Mouse (Mus musculus): ENCODE measurements around the gene Ncoa5.

Ncoa5 gene

GRCm38 (mm10) chr2:164957548-164958315 is 76.9 kb downstream of the Ncoa5 start:
- no peak for DNase-seq (ENCODE audit: low spot score)

DNA sequence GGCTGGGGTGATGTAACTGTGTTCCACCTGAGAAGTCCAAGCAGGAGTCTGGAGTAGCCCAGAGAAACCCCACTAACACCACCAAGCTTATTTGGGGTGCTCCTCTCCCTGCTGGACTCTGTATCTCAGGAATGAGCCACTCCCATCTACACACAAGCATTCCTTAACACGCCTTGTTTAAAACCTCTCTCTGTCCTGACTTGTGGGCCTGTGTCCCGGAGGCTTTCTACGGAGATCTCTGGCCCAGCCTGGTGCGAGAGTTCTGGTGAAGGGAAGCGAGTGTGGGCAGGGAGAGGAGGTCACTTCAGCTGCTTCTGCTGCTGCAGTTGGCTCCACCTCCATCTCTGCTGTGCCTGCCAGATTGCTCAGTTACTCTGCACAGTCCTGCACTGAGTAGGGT is 78.5 kb downstream of the Ncoa5 start:
- DNase-seq (ENCODE audit: low spot score), result no peak

GRCm38 (mm10) chr2:164955725-164956124 is 78.9 kb downstream of the Ncoa5 start:
- DNase-seq (ENCODE audit: low spot score), result no peak

DNA sequence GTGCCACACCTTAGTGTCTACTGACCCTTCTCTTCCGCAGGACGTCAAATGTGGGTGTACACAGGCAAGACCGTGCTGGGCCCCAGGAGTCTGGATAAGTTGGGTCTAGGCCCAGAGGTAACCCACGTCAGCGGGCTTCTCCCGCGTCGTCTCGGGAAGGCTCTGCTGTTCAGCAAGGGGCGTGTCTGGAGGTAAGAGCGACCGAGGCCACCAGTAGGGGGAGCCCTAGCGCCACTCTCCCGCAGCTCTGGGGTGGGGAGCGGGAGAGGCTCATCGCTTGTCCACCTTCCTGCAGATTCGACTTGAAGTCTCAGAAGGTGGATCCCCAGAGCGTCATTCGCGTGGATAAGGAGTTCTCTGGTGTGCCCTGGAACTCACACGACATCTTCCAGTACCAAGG is 81.4 kb downstream of the Ncoa5 start:
- peak; percentile 59 for DNase-seq (ENCODE audit: low spot score)

- DNase-seq (ENCODE audit: low spot score), result no peak
Observed at GRCm38 (mm10) chr2:164952448-164952847, 82.2 kb downstream of the Ncoa5 start.

- DNase-seq (ENCODE audit: low spot score), result no peak
Observed at GRCm38 (mm10) chr2:164951745-164952144, 82.9 kb downstream of the Ncoa5 start.

GRCm38 (mm10) chr2:164950501-164950900 is 84.2 kb downstream of the Ncoa5 start:
- no peak for DNase-seq (ENCODE audit: low spot score)
